Mouse (Mus musculus): ENCODE measurements around the gene Golga5.

Gene Golga5

GRCm38 (mm10) chr12:102468894-102469764 is at the start of gene Golga5:
Gene Golga5, plus strand, starts transcription at chr12:102469135.
- peak; percentile 99 for DNase-seq

DNA sequence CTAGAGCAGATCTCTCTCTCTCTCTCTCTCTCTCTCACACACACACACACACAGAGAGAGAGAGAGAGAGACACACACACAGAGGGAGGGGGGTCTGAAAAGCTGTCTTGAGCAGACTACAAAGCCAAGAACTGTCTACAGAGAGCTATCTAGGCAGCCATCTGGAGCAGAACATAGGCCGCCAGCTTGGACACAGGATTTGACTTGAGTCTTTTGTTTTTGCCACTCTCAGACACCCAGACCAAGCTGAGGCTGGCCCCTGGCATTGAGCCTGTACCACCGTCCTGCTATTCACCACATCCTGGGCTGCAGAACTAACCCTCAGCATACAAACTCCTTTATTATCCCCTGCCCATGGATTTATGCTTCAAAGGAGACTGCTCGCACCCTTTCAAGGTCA is 49.4 kb upstream of the Golga5 start:
- DNase-seq: peak; percentile 88 to 92

DNA sequence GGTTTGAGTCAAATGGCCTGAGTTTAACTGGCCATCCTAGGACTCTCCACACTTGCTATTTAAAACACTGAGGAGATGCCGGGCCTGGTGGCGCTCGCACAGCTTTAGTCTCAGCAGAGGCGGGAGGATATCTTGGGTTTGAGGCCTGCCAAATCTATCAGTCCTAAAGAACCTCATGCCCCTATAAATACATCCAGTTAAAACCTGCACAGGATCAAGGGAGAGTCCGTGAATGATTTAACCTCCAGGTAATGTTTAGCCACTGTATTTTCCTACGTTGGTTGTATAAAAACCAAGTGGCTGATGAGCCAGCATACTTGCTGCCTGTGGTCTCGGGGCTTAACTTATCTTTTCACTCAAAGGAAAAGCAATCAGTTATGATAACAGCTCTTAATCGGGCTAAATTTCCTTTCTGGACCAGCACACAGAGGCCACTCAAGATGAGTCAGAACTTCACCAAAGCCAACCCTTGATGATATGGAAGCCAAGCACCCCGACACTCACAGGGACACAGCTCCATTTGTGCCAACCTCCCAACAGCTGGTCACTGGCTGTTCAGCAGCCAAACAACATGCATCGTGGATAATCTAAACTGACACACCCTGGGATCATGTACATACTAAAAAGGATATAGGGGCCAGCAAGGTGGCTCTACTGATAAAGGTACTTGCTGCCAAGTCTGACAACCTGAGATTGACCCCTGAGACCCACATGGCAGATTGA is 48.6 kb upstream of the Golga5 start:
- DNase-seq: peak; percentile 76 to 80

- DNase-seq: peak; percentile 76 to 82
Measured at GRCm38 (mm10) chr12:102422065-102422464, 46.9 kb upstream of the Golga5 start.

GRCm38 (mm10) chr12:102422623-102423320 is 46.2 kb upstream of the Golga5 start:
- peak in 1 of 2 experiments; percentile 13 for DNase-seq

DNA sequence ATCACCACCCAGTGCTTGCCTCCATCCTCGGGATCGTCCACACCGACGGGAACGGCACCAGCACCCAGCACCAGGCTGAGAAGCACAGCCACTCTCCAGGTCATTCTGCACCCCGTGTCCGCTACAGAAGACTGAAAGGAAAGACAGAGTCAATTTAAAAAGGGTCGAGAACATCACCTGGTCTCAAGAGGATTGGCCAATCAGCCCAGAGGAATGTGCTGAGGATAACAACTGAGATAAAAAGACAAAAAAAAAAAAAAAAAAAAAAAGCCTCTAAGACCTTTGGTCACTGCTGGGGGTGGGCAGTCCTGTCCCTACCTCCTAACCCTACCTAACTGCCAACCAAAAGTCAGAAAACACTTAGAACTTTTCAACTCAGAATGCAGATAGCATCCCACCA is 45.3 kb upstream of the Golga5 start:
- DNase-seq: no peak

DNA sequence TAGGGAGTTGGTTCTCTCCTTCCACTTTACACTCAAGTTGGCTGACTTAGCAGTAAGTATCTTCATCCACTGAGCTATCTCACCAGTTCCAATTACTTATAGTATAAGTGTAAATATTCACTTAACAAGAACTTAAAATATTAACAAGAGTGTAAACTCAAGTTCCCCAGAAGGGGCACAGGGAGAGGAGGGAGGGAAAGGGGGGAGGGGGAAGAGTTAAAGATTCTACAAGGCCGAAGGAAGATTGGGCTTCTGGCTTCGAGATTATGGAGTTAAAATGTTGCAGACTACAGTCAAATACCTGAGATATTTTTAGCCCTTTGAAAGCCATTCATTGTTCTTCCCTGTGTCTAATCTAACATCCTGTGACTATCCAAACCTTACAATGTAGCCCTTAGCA is 44.5 kb upstream of the Golga5 start:
- DNase-seq: no peak

- no peak for DNase-seq
Measured at GRCm38 (mm10) chr12:102425048-102425578, 43.8 kb upstream of the Golga5 start.

DNA sequence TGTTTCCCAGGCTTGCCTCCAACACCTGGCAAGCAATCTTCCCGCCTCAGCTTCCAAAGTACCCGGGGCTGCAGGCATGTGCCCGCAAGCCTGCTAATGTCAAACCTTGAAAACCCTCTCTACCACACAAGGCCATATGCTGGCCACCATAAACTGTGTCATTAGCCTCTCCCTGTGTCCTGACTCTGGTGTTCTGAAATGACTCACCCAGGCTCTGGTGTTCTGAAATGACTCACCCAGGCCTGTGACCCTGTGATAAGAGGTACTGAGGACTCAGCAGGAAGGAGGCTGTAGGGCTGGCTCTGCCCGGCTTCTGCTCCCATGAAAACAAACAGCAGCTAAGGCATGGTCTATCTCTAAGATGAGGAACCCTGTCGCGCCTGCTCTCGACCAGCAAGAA is 42.6 kb upstream of the Golga5 start:
- DNase-seq: no peak

DNA sequence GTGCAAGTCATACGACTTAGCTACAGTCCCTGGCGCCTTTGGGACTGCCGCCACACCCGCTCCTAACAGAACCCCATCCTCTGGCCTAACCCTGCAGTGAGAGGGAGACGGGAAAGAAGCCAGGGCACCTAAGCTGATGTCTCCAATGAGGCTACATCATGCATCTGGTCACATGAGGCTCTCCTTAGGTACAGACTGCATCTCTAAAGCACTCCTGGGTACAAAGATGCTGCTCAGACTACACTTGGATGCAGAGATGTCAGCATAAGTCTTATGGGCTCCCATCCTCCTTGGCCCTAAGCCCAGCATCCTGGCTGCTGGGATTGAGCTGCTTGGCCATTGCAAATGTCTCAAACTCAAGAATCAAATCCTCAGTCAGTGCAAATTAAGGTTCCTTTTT is 39.3 kb upstream of the Golga5 start:
- DNase-seq: peak; percentile 48 to 56

DNA sequence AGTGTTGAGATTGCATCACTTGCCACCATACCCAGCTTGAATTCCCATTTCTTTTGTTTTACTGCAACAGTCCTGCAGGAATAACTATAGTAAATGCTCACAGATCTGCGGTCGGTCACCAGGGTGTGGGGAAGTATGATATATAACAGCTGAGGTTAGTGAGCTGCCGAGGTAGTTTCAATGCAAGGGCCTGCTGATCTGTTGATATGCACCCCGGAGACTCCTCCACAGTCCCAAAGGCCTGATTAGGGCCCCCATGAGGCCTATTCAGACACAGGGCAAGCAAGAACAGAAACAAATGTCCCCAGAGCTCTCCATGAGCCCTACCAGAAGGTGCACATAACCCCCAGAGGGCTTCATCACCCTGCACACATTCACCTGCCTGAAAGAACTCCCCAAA is 38.7 kb upstream of the Golga5 start:
- DNase-seq: no peak

DNA sequence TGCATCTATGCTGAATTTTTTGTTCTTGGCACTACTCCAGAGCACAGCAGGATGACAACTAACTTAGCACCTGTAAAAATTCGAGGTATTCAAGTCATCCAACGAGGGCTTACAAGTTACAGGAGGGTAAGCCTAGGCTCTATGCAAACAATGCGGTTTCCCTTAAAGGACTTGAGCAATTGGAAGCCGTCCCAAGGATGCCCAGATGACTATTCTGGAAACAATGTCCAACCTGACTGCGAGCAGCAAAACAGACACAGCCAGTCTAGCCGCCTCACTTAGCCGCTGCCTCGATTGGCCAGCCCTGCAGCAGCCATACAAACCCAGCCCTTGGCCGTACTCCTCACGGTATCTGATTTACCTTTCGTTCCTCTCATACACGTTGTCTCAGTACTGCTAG is 36.7 kb upstream of the Golga5 start:
- DNase-seq: peak; percentile 24 to 34

DNA sequence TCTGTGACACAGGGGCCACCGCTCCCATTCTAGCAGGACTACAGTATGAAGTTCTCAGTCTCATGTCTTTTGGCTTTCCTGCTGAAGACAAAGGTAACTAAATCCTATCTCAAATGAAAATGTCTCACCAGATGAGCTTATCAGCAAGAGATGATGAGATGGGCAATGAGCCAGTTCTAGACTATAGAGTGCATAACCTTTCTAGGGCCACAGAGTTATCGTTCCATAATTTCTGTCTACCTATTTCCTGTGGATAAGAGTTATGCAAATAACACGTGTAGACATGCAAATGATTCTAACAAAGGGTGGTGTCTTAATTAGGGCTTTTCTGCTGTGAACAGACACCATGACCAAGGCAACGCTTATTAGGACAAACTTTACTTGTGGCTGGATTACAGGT is 34.8 kb upstream of the Golga5 start:
- DNase-seq: no peak

DNA sequence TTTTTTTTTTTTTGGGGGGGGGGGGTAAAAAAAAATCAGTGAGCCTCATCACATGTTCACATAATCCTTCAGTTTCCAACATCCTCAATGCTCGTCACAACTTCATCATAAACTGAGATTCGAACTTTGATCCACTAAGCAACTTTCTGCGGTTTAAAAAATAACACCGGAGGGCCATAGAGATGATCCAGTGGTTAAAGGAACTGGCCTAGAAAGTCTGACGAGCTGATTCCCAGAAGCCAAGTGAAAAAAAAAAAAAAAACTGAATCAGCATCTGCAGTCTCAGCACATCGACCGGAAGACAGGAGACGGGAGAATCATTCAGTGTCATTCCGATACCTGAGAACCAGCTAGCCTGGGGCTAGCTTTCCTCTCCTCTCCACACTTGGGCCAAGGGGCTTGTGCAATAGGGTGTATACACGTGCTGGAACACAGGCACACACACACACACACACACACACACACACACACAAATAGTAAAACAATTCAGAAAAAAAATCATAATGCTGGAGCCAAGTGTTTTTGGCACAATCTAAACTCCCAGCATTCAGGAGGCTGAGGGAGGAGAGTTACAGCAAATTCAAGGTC is 31.9 kb upstream of the Golga5 start:
- DNase-seq: no peak

DNA sequence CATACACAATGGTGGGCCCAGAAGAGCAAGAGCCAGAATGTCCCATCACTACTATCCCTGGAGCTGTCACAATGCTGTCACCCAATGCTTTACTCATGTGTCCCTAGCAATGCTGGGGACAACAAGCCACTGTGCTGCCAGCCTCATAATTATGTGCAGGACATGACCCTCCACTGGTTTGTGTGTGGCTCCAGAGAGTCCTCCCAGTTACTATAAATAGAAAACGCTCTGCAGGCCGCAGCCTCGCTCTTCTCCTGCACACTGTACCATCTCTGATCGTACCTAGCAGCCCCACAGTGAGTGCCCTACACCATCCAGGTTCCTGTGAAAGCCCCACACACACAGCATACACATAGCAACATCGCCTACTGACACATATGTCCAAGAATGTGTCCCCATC is 31.0 kb upstream of the Golga5 start:
- no peak for DNase-seq

DNA sequence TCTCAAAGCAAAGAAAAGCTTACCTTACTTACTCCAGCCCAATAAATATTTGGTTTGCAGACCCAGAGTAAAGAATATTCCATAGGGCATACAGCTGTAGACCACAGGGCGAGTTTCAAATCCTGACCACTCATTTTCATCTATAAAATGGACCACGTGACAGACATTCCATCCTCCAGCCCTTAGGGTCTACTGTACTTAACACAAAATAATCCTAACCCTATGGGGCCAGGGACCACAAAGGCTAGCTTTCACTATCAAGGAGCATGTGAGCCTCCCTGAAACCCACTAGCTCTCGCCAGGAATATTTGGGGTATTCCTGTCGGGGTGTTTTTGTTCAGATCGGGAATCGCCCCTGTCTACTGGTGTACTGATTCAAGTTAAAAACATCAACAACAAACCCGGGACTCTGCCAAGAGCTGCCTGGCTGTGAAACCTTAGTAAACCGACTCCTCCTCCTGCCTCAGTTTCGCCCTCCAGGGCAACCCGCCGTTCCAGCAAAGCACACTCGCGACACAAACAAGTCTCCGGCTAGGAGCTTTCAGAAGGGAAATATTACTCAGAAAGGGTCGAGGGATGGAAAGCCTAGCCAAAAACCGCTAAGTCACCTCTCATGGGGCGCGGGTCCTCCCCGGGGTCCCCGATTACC is 29.8 kb upstream of the Golga5 start:
- no peak for DNase-seq

DNA sequence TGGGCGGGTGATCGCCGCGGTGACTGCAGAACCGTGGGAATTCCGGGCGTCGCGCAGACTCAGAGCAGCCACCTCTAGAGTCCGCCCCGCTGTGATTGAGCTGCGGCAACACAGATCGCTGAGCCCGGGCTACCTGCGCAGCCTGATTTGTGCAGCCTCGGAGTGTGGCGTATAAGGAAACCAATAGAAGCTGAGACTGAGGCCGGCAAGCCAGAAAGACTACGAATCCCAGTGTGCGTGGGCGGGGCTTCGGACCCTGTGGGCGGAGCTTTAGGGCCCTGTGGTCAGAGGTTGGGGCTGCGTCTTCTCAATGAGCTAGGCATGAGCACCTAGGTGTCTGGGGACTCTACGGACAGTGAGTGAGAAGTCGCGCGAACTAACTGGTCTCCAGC is 29.3 kb upstream of the Golga5 start, which contains the start of gene Lgmn:
Gene Lgmn (minus strand): TSS at position 182 of the 392 bp plus-strand sequence.
- DNase-seq: peak; percentile 100

DNA sequence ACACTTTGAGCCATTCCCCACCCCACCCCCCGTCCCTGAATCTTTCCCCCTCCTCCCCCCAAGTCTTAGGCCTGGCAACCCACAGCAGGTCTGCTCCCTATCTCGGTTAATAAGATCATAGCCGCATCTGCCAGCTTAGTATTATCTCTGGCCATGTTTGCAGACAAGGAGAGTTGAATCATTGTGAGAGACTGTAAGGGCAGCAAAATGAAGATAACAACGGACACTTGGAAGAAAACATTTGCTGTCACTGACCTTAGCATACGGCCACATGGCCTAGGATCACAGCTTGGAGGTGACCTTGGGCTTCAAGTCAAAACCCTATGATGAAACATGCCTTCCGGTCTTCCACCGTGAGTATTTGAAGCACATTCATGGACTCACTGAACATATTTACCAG is 28.4 kb upstream of the Golga5 start:
- DNase-seq: no peak

DNA sequence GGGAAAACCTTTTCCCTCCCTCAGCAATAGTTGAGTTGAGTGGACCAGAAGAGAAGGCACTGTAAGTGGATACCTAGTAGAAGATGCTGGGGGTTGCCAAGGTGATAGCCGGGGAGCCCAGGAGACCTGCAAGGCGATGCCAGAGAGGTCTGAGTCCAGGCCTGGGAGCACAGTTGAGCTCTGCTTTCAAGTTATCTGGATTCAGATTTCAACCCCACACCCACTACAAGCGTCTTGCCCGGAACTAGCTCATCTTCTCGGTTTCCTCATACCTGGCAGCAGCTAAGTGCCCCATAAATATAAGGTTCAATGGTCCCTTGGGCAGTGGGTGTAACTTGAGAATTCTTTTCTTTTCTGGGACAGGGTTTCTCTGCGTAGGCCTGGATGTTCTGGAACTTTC is 27.8 kb upstream of the Golga5 start:
- no peak for DNase-seq

- no peak for DNase-seq
Measured at GRCm38 (mm10) chr12:102442639-102443038, 26.3 kb upstream of the Golga5 start.

GRCm38 (mm10) chr12:102443676-102444075 is 25.3 kb upstream of the Golga5 start:
- DNase-seq: no peak

GRCm38 (mm10) chr12:102445436-102445835 is 23.5 kb upstream of the Golga5 start:
- DNase-seq: no peak
